Mouse (Mus musculus): ENCODE measurements around the gene Hoxd9. TPM values are rescaled to one million over a fixed set of nuclear protein-coding genes. Genes with fewer than 3 reads are reported as not detected.

Gene Hoxd9
- total RNA-seq, 2 experiments from 2014 or later, result not detected

GRCm38 (mm10) chr2:74746298-74746921, 48.9 kb downstream of the Hoxd9 start:
- ATAC-seq (replicated peaks; ENCODE audit: poor library complexity), result 0 out of 2 replicates have a peak, but pooled peaks have one; percentile 29

- no peak for ATAC-seq (replicated peaks; ENCODE audit: poor library complexity)
These were observed 49.5 kb downstream of the Hoxd9 start for GRCm38 (mm10) chr2:74747006-74747405.

DNA sequence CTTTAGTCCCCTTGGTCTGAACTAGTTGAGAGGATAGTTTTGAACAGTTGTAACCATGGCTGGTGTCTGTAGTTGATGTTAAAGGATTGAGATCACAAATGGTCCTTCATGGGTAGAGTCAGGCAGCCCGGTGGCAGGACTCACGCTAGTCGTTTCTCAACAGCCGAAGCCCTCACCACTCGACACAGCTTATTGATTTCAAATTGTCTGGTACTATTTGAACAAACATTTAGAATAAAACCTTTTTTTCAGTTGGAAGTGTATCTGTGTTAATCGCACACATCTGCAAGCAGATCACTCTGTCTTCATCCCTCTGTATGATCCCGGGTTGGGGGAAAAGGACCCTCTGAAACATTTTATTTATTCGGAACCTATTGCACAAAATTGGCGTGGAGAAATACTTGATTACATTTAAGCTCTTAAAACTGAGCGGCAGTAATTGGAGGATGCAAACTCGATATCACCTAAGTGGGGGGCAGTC, 50.2 kb downstream of the Hoxd9 start:
- no peak for ATAC-seq (replicated peaks; ENCODE audit: poor library complexity)

DNA sequence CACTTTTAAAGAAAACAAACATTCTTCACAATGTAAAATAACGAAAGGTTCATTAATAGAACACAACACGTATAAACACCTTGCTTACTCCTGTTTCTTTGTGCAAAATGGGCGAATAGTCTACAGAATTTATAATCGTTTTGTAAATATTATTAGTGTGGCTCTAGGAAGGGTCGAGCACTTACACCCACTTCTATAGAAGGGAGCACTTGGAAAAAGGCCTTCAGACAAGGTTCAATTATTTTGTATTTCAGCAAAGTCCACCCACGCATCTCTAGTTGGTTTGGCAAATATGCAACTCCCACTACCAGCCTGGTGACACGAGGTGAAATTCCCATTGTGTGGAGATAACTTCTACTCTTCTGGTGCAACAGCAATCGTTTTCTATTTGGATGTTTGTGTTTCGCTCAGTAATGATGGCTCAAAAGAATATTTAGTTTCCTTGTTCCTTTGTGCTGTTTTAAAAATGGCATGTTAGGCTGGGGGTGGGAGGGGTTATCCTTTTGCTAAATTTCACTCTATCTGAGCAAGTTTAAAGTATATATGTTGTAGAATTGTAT, 51.0 kb downstream of the Hoxd9 start:
- ATAC-seq (replicated peaks; ENCODE audit: poor library complexity), result no peak

DNA sequence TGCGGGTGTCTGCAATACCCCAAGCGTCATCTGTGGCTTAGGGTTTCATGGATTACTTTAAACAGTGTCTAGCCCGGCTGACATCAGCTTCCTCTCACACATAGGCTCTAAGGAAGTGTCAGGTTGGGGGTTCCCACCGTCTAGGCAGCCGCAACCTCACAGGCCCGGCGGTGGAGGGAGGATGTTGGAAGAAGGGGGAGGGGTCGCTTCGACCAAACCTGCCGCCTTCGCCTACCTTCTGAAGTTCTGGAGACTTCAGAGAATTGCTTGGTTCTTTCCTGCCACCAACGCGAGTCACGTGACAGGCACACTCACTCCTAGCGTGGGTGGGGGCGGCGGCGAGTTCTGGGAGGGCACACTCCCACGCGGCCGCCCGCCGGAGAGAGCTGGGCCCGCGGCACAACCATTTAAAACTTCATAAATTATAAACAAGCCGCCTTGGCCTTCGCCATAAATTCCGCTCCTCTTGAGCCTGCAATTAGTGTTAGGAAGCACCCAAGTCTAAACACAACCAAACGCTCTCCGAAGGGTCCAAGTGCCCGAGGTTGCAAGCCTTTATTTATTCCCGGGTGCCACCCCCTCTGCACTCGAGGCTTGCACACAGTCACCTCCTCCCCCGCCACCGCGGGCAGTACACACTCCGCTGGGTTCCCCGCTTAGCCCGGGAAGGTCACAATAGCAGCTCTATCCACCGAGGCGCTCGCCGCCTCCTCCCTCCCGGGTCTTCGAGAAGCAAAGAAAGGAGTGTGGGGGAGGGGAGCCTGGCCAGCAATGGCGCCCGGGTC, 52.0 kb downstream of the Hoxd9 start:
- peak; percentile 53; the same call in 1 of the 2 replicates for ATAC-seq (replicated peaks; ENCODE audit: poor library complexity)

Other genes starting within 250 kb of the Hoxd9 start
- 30.8 and 34.9 TPM in 2 replicates for gene Lnpk, start 118.3 kb upstream of the Hoxd9 start, total RNA-seq (2015)
- 42.6 and 42.8 TPM in 2 replicates for gene Lnpk, start 118.3 kb upstream of the Hoxd9 start, total RNA-seq (2017)
- gene Evx2, start 38.2 kb upstream of the Hoxd9 start, total RNA-seq (2015), result not detected in 2 replicates
- not detected in 2 replicates for gene Evx2, start 38.2 kb upstream of the Hoxd9 start, total RNA-seq (2017)
- gene Hoxd13, start 29.4 kb upstream of the Hoxd9 start, total RNA-seq (2015), result not detected in 2 replicates
- gene Hoxd13, start 29.4 kb upstream of the Hoxd9 start, total RNA-seq (2017), result not detected in 2 replicates
- gene Hoxd12, start 22.7 kb upstream of the Hoxd9 start, total RNA-seq (2015), result not detected in 2 replicates
- not detected in 2 replicates for gene Hoxd12, start 22.7 kb upstream of the Hoxd9 start, total RNA-seq (2017)
- not detected in 2 replicates for gene Hoxd11, start 18.2 kb upstream of the Hoxd9 start, total RNA-seq (2015)
- not detected in 2 replicates for gene Hoxd11, start 18.2 kb upstream of the Hoxd9 start, total RNA-seq (2017)
- not detected in 2 replicates for gene Hoxd10, start 5.8 kb upstream of the Hoxd9 start, total RNA-seq (2015)
- not detected in 2 replicates for gene Hoxd10, start 5.8 kb upstream of the Hoxd9 start, total RNA-seq (2017)
- gene Hoxd8, start 6.9 kb downstream of the Hoxd9 start, total RNA-seq (2015), result not detected in 2 replicates
- gene Hoxd8, start 6.9 kb downstream of the Hoxd9 start, total RNA-seq (2017), result not detected in 2 replicates
- not detected in 2 replicates for gene Hoxd3, start 14.2 kb downstream of the Hoxd9 start, total RNA-seq (2015)
- gene Hoxd3, start 14.2 kb downstream of the Hoxd9 start, total RNA-seq (2017), result not detected in 2 replicates
- not detected in 2 replicates for gene Hoxd4, start 14.2 kb downstream of the Hoxd9 start, total RNA-seq (2015)
- not detected in 2 replicates for gene Hoxd4, start 14.2 kb downstream of the Hoxd9 start, total RNA-seq (2017)
- gene Gm28230, start 29.0 kb downstream of the Hoxd9 start, total RNA-seq (2015), result not detected in 2 replicates
- gene Gm28230, start 29.0 kb downstream of the Hoxd9 start, total RNA-seq (2017), result not detected in 2 replicates
- not detected in 2 replicates for gene Hoxd1, start 65.3 kb downstream of the Hoxd9 start, total RNA-seq (2015)
- gene Hoxd1, start 65.3 kb downstream of the Hoxd9 start, total RNA-seq (2017), result not detected in 2 replicates
- 68.4 and 75.0 TPM in 2 replicates for gene Mtx2, start 128.1 kb downstream of the Hoxd9 start, total RNA-seq (2015)
- 22.2 and 29.0 TPM in 2 replicates for gene Mtx2, start 128.1 kb downstream of the Hoxd9 start, total RNA-seq (2017)

Data from megakaryocyte progenitor cell, adult 5-6 weeks (primary cell).